Mouse (Mus musculus) myocyte (in vitro differentiated cells): Measurements from ENCODE around the gene Zbtb37.

Experiments used
- CEBPB ChIP-seq: IDR thresholded peaks from 2 replicates; pipeline ENCODE4 v1.6.1; 2011; ENCODE audit warnings: mild to moderate bottlenecking, moderate library complexity; ENCODE audit not compliant: poor library complexity, insufficient read depth, severe bottlenecking
- MYOD1 ChIP-seq, 3 experiments: IDR thresholded peaks; one replicate each; pipeline ENCODE4 v1.6.1; 2011; ENCODE audit warnings: control low read depth in 2 of 3, low read depth in 2 of 3, mild to moderate bottlenecking in 2 of 3, moderate library complexity in 1 of 3; ENCODE audit not compliant: insufficient read length in 2 of 3, control insufficient read depth in 1 of 3
- POLR2A ChIP-seq: IDR thresholded peaks from one replicate; pipeline ENCODE4 v1.6.1; 2011; ENCODE audit warnings: low read depth, mild to moderate bottlenecking, control low read depth, moderate library complexity; ENCODE audit not compliant: insufficient read length
- POLR2AphosphoS2 ChIP-seq: IDR thresholded peaks from one replicate; pipeline ENCODE4 v1.6.1; 2011; ENCODE audit warnings: low read depth, control low read depth; ENCODE audit not compliant: insufficient read length
- TCF12 ChIP-seq: IDR thresholded peaks from one replicate; pipeline ENCODE4 v1.6.1; 2011; ENCODE audit warnings: mild to moderate bottlenecking, control low read depth; ENCODE audit not compliant: poor library complexity, insufficient read depth, severe bottlenecking

- TF ChIP-seq MYOD1 (IDR thresholded peaks at IDR 0.05; ENCODE audit: control insufficient read depth in 1 of 3, insufficient read length in 2 of 3, low read depth in 2 of 3) (no peak), POLR2A (no peak), CEBPB (no peak), POLR2AphosphoS2 (peak; percentile 53), TCF12 (no peak)
Observed at GRCm38 (mm10) chr1:161040855-161041254, 6.2 kb upstream of the Zbtb37 start.
